9 mouse cellular contexts compared by ENCODE assay signal in the genomic region with DNA sequence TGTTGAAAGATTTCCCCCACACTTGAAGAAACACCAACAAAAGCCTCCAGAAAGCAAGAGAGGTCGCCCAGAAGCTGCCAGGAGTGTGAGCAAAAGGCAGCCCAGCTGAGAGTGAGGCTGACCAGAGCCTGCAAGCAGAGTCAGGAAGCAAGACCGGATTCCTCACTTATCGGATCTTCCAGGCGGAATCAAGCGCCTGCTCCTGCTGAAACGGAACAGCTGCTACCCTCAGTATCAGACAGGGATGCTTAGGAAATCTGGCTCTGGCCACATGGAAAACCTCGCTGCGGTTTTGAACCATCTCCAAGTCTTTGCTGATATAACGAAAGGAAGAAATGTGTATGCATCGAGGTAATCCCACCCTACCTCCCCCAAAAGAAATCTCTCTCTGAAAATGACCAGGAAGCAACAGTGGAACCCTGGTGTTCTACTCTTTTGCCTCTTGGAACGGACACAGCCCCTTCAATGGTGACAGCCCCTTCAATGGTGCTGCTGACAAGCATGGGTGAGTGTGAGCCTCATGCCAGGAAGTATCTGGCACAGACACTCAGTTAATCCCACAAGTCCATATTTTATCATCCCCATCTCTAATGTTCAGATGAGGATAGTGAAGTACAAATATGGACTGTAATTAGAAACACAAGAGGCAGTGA.
DNase-seq lines count a peak whose midpoint lies in the region; ATAC-seq and TF ChIP-seq lines count a peak whose summit lies in the region.
"Had no signal": no experiment of that assay in that cellular context is flagged by ENCODE, and none has a peak within 500 bp of the region (broad histone marks: within the 10 kb centered on the region; RNA-seq: fewer than 3 reads in every experiment).

No protein-coding gene starts in this region.

- peak overlapping the region; percentile 82 for H3K27ac ChIP-seq in stomach, embryonic 14.5 days (ENCODE audit: low read length)
- no peak overlapping the region for H3K27ac ChIP-seq in left cerebral cortex, adult 2 months

- 22% methylated on average over 11 of the region's 11 CpGs for WGBS in lung, adult 2 months
- 22% methylated on average over 11 of the region's 11 CpGs for WGBS in stomach, embryonic 14.5 days

- no peak overlapping the region for H3K9ac ChIP-seq in stomach, embryonic 14.5 days (replicated peaks; ENCODE audit: low read depth, low read length)

- TF ChIP-seq POLR2A in lung, adult 2 months (IDR thresholded peaks at IDR 0.05; ENCODE audit: borderline replicate concordance, extremely low read depth, low read depth, low read length) = no peak

- H3K4me3 ChIP-seq in lung, adult 2 months (replicated peaks; ENCODE audit: extremely low read depth, low read depth, low read length) = no peak overlapping the region
- H3K4me3 ChIP-seq in stomach, embryonic 14.5 days (ENCODE audit: low read depth, low read length) = no peak overlapping the region
- H3K4me3 ChIP-seq in left cerebral cortex, adult 2 months = no peak overlapping the region

- intact Hi-C loops in left cerebral cortex, postnatal 36 days (cut with DNase I) = no loop called here
- intact Hi-C loops in left cerebral cortex, adult 2 months (cut with DNase I) = loop anchor here (10.0 kb wide), 1 partner anchor 1577 kb away; no protein-coding TSS in a partner anchor

- no peak overlapping the region; the same call in 1 of the 2 replicates for H3K4me2 ChIP-seq in stomach, embryonic 14.5 days (replicated peaks; ENCODE audit: low read depth, low read length)

- TF ChIP-seq CTCF in lung, adult 2 months (IDR thresholded peaks at IDR 0.05; ENCODE audit: insufficient read depth, low read length) = no peak
- TF ChIP-seq CTCF in left cerebral cortex, adult 2 months (IDR thresholded peaks at IDR 0.05) = no peak

- DNase-seq in lung, adult 18-20 months = peak; percentile 41 to 59
- no peak for DNase-seq in lung, adult 2 months
- peak; percentile 8 for DNase-seq in embryo, embryonic 9.5 days (ENCODE audit: extremely low spot score)
- peak; percentile 74 for DNase-seq in heart, postnatal 4 days
- DNase-seq in left cerebral cortex, postnatal 36 days (ENCODE audit: low spot score in 2 of 2) = no peak
- no peak for DNase-seq in left cerebral cortex, adult 2 months (ENCODE audit: extremely low spot score in 1 of 2, low spot score in 2 of 2)
- DNase-seq in neural tube, embryonic 10.5 days (ENCODE audit: extremely low spot score, low spot score) = no peak

- peaks cover 4% of the 10 kb centered on the region for H3K4me1 ChIP-seq in lung, adult 2 months (ENCODE audit: control insufficient read depth, insufficient read depth, low read length)
- H3K4me1 ChIP-seq in stomach, embryonic 14.5 days (ENCODE audit: control insufficient read depth, insufficient read depth, low read length) = peaks cover 24% of the 10 kb centered on the region

- no peaks in the 10 kb centered on the region; the same call in 1 of the 2 replicates for H3K9me3 ChIP-seq in stomach, embryonic 14.5 days (ENCODE audit: control insufficient read depth, low read depth, low read length)

- no peaks in the 10 kb centered on the region for H3K36me3 ChIP-seq in stomach, embryonic 14.5 days (ENCODE audit: control insufficient read depth, insufficient read depth, low read length)

- no peaks in the 10 kb centered on the region for H3K27me3 ChIP-seq in stomach, embryonic 14.5 days (ENCODE audit: control insufficient read depth, insufficient read depth, low read length)
- H3K27me3 ChIP-seq: Patski had no signal

- peak; percentile 88 for ATAC-seq in stomach, embryonic 14.5 days (ENCODE audit: insufficient number of reproducible peaks, insufficient read depth, low FRiP score, low read depth)
- ATAC-seq: Patski had no signal

Comparison
In these comparisons a context has a peak if more than half of its experiments do, and no peak if none do; other contexts are left out.
1. DNase-seq: peak in lung, adult 18-20 months (2 of 2), embryo, embryonic 9.5 days (single experiment) and heart, postnatal 4 days (single experiment); none in lung, adult 2 months (single experiment), left cerebral cortex, postnatal 36 days (0 of 2), left cerebral cortex, adult 2 months (0 of 2) and neural tube, embryonic 10.5 days (single experiment).